Mouse (Mus musculus): ENCODE data around the gene Chrne. TPM values are rescaled to one million over a fixed set of nuclear protein-coding genes. Genes with fewer than 3 reads are reported as not detected.

Chrne gene
- polyA plus RNA-seq, 1 experiment from 2014 or later: not detected

- Histone ChIP-seq H3K4me2 (ENCODE audit: low read depth, low read length) (no peak overlapping the region), H3K27ac (ENCODE audit: low read depth, low read length) (no peak overlapping the region), H3K4me1 (ENCODE audit: control insufficient read depth, insufficient read depth, low read length) (peaks cover 14% of the 10 kb centered on the region), H3K9me3 (ENCODE audit: control insufficient read depth, low read length) (no peaks in the 10 kb centered on the region), H3K4me3 (ENCODE audit: low read depth, low read length) (no peak overlapping the region), H3K27me3 (ENCODE audit: control insufficient read depth, insufficient read depth, low read length) (no peaks in the 10 kb centered on the region), H3K9ac (replicated peaks; ENCODE audit: low read depth, low read length) (no peak overlapping the region), H3K36me3 (ENCODE audit: control insufficient read depth, insufficient read depth, low read length) (peaks cover 14% of the 10 kb centered on the region)
- no peak for ATAC-seq (ENCODE audit: low read depth)
- WGBS: 82% methylated on average over 5 of the region's 5 CpGs
These were observed 39.5 kb upstream of the Chrne start for GRCm38 (mm10) chr11:70658521-70658920.

- Histone ChIP-seq H3K4me1 (ENCODE audit: control insufficient read depth, insufficient read depth, low read length) (peaks cover 17% of the 10 kb centered on the region), H3K9me3 (ENCODE audit: control insufficient read depth, low read length) (no peaks in the 10 kb centered on the region), H3K36me3 (ENCODE audit: control insufficient read depth, insufficient read depth, low read length) (peaks cover 10% of the 10 kb centered on the region), H3K27me3 (ENCODE audit: control insufficient read depth, insufficient read depth, low read length) (no peaks in the 10 kb centered on the region), H3K9ac (replicated peaks; ENCODE audit: low read depth, low read length) (no peak overlapping the region), H3K27ac (ENCODE audit: low read depth, low read length) (no peak overlapping the region), H3K4me3 (ENCODE audit: low read depth, low read length) (no peak overlapping the region), H3K4me2 (ENCODE audit: low read depth, low read length) (no peak overlapping the region)
- 73% methylated on average over 9 of the region's 9 CpGs for whole genome bisulfite sequencing
- no peak for ATAC-seq (ENCODE audit: low read depth)
These were observed 39.0 kb upstream of the Chrne start for GRCm38 (mm10) chr11:70657991-70658390.

GRCm38 (mm10) chr11:70657573-70657972 is 38.6 kb upstream of the Chrne start:
- Histone ChIP-seq H3K4me3 (ENCODE audit: low read depth, low read length) (no peak overlapping the region), H3K27ac (ENCODE audit: low read depth, low read length) (no peak overlapping the region), H3K27me3 (ENCODE audit: control insufficient read depth, insufficient read depth, low read length) (no peaks in the 10 kb centered on the region), H3K9ac (replicated peaks; ENCODE audit: low read depth, low read length) (no peak overlapping the region), H3K9me3 (ENCODE audit: control insufficient read depth, low read length) (no peaks in the 10 kb centered on the region), H3K4me2 (ENCODE audit: low read depth, low read length) (no peak overlapping the region), H3K36me3 (ENCODE audit: control insufficient read depth, insufficient read depth, low read length) (peaks cover 8% of the 10 kb centered on the region), H3K4me1 (ENCODE audit: control insufficient read depth, insufficient read depth, low read length) (peaks cover 21% of the 10 kb centered on the region)
- ATAC-seq (ENCODE audit: low read depth): no peak
- WGBS: 49% methylated on average over 6 of the region's 6 CpGs

- H3K27ac ChIP-seq (ENCODE audit: low read depth, low read length): peak within 1 kb of the TSS; percentile 96
- no peak for ATAC-seq (ENCODE audit: low read depth)
- no peaks in the 10 kb centered on the region for H3K9me3 ChIP-seq (ENCODE audit: control insufficient read depth, low read length)
- WGBS: 6% methylated on average over 3 of the region's 3 CpGs
- peak within 1 kb of the TSS; percentile 91 for H3K4me2 ChIP-seq (ENCODE audit: low read depth, low read length)
- H3K27me3 ChIP-seq (ENCODE audit: control insufficient read depth, insufficient read depth, low read length): no peaks in the 10 kb centered on the region
- peaks cover 23% of the 10 kb centered on the region for H3K4me1 ChIP-seq (ENCODE audit: control insufficient read depth, insufficient read depth, low read length)
- H3K36me3 ChIP-seq (ENCODE audit: control insufficient read depth, insufficient read depth, low read length): peaks cover 4% of the 10 kb centered on the region
- peak within 1 kb of the TSS; percentile 59 for H3K9ac ChIP-seq (replicated peaks; ENCODE audit: low read depth, low read length)
- H3K4me3 ChIP-seq (ENCODE audit: low read depth, low read length): peak within 1 kb of the TSS; percentile 98
These were observed 37.9 kb upstream of the Chrne start, which contains the start of gene Eno3 for GRCm38 (mm10) chr11:70656964-70657363. Gene Eno3, plus strand, starts transcription at chr11:70657202.

- peaks cover 4% of the 10 kb centered on the region for H3K36me3 ChIP-seq (ENCODE audit: control insufficient read depth, insufficient read depth, low read length)
- H3K4me2 ChIP-seq (ENCODE audit: low read depth, low read length): peak overlapping the region; percentile 91
- no peaks in the 10 kb centered on the region for H3K9me3 ChIP-seq (ENCODE audit: control insufficient read depth, low read length)
- ATAC-seq (ENCODE audit: low read depth): no peak
- H3K27ac ChIP-seq (ENCODE audit: low read depth, low read length): peak overlapping the region; percentile 96
- H3K27me3 ChIP-seq (ENCODE audit: control insufficient read depth, insufficient read depth, low read length): no peaks in the 10 kb centered on the region
- WGBS: 5% methylated on average over 16 of the region's 16 CpGs
- peak overlapping the region; percentile 59; the same call in 1 of the 2 replicates for H3K9ac ChIP-seq (replicated peaks; ENCODE audit: low read depth, low read length)
- H3K4me1 ChIP-seq (ENCODE audit: control insufficient read depth, insufficient read depth, low read length): peaks cover 23% of the 10 kb centered on the region
- H3K4me3 ChIP-seq (ENCODE audit: low read depth, low read length): peak overlapping the region; percentile 98
These were observed 37.5 kb upstream of the Chrne start for GRCm38 (mm10) chr11:70656456-70656927.

- H3K4me2 ChIP-seq (ENCODE audit: low read depth, low read length): peak overlapping the region; percentile 91
- H3K27me3 ChIP-seq (ENCODE audit: control insufficient read depth, insufficient read depth, low read length): no peaks in the 10 kb centered on the region
- peak overlapping the region; percentile 98 for H3K4me3 ChIP-seq (ENCODE audit: low read depth, low read length)
- H3K36me3 ChIP-seq (ENCODE audit: control insufficient read depth, insufficient read depth, low read length): peaks cover 11% of the 10 kb centered on the region
- H3K9ac ChIP-seq (replicated peaks; ENCODE audit: low read depth, low read length): peak overlapping the region; percentile 59
- H3K4me1 ChIP-seq (ENCODE audit: control insufficient read depth, insufficient read depth, low read length): peaks cover 23% of the 10 kb centered on the region
- WGBS: under 1% methylated on average over 60 of the region's 61 CpGs
- H3K27ac ChIP-seq (ENCODE audit: low read depth, low read length): peak overlapping the region; percentile 96
- 0 out of 2 replicates have a peak, but pooled peaks have one; percentile 19 for ATAC-seq (ENCODE audit: low read depth)
- no peaks in the 10 kb centered on the region for H3K9me3 ChIP-seq (ENCODE audit: control insufficient read depth, low read length)
These were observed 36.8 kb upstream of the Chrne start for GRCm38 (mm10) chr11:70655571-70656455.

GRCm38 (mm10) chr11:70654923-70655570 is 36.0 kb upstream of the Chrne start:
- Histone ChIP-seq H3K27me3 (ENCODE audit: control insufficient read depth, insufficient read depth, low read length) (no peaks in the 10 kb centered on the region), H3K9ac (replicated peaks; ENCODE audit: low read depth, low read length) (peak overlapping the region; percentile 95), H3K27ac (ENCODE audit: low read depth, low read length) (peak overlapping the region; percentile 96), H3K4me3 (ENCODE audit: low read depth, low read length) (peak overlapping the region; percentile 98), H3K4me2 (ENCODE audit: low read depth, low read length) (peak overlapping the region; percentile 91), H3K9me3 (ENCODE audit: control insufficient read depth, low read length) (no peaks in the 10 kb centered on the region), H3K4me1 (ENCODE audit: control insufficient read depth, insufficient read depth, low read length) (peaks cover 23% of the 10 kb centered on the region), H3K36me3 (ENCODE audit: control insufficient read depth, insufficient read depth, low read length) (peaks cover 17% of the 10 kb centered on the region)
- peak; percentile 33; the same call in 1 of the 2 replicates for ATAC-seq (ENCODE audit: low read depth)
- under 1% methylated on average over 44 of the region's 48 CpGs for WGBS

- H3K9ac ChIP-seq (replicated peaks; ENCODE audit: low read depth, low read length): peak within 1 kb of the TSS; percentile 95
- H3K27me3 ChIP-seq (ENCODE audit: control insufficient read depth, insufficient read depth, low read length): no peaks in the 10 kb centered on the region
- peak within 1 kb of the TSS; percentile 91 for H3K4me2 ChIP-seq (ENCODE audit: low read depth, low read length)
- peak within 1 kb of the TSS; percentile 98 for H3K4me3 ChIP-seq (ENCODE audit: low read depth, low read length)
- WGBS: under 1% methylated on average over 43 of the region's 61 CpGs
- H3K36me3 ChIP-seq (ENCODE audit: control insufficient read depth, insufficient read depth, low read length): peaks cover 24% of the 10 kb centered on the region
- H3K27ac ChIP-seq (ENCODE audit: low read depth, low read length): peak within 1 kb of the TSS; percentile 96
- H3K9me3 ChIP-seq (ENCODE audit: control insufficient read depth, low read length): no peaks in the 10 kb centered on the region
- H3K4me1 ChIP-seq (ENCODE audit: control insufficient read depth, insufficient read depth, low read length): peaks cover 23% of the 10 kb centered on the region
- ATAC-seq (ENCODE audit: low read depth): peak; percentile 54
These were observed 35.3 kb upstream of the Chrne start, which contains the start of gene Pfn1 for GRCm38 (mm10) chr11:70654198-70654922. Gene Pfn1, minus strand, starts transcription at chr11:70654644.
